Mouse (Mus musculus): ENCODE measurements around the gene Pyy. TPM values are rescaled to one million over a fixed set of nuclear protein-coding genes. Genes with fewer than 3 reads are reported as not detected.

Pyy gene
- total and polyA plus RNA-seq, 3 experiments: not detected

DNA sequence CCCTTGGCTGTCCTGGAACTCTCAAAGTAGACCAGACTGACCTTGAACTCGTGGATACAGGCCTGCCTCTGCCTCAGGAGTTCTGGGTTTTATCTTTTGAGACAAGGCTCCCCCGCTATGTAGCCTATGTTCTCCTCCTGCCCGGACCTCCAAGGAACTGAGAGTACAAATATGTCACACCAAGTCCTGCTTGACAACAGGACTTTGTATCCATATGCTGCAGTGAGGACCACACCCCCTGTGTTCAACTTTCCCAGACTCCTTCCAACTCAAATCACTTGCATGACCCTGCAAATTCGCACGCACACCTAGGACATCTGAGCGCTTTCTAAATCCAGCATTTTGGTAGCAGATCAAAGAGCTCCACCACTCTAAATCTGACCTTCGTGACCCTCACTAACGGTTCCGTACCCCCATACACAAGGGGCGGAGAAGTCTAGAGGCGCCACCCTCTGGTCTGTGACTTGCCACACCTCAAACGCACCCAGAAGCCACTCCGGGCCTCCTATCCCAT, 37.4 kb upstream of the Pyy start:
- in situ Hi-C loops (cut with MboI; ENCODE audit: low pct_ligation_motif_present, low pct_unique_long_range_greater_than_20kb, low sequenced_read_pairs): no loop called here
- no peaks in the 10 kb centered on the region for H3K36me3 ChIP-seq (replicated peaks in 1 of 2; ENCODE audit: control insufficient read depth in 1 of 2, insufficient read depth in 1 of 2, low read length in 1 of 2)
- H3K27me3 ChIP-seq (replicated peaks): peaks cover 55% of the 10 kb centered on the region
- no peak overlapping the region for H3K4me2 ChIP-seq (ENCODE audit: insufficient read depth, low read depth, poor library complexity, severe bottlenecking)
- no peak overlapping the region for H3K9ac ChIP-seq (ENCODE audit: insufficient read depth, low read depth)
- no peaks in the 10 kb centered on the region for H3K79me2 ChIP-seq (replicated peaks; ENCODE audit: control insufficient read depth, extremely low read depth, insufficient read depth, poor library complexity, severe bottlenecking)
- H3K4me3 ChIP-seq (replicated peaks in 1 of 3; ENCODE audit: low read depth in 2 of 3, low read length in 2 of 3, poor library complexity in 1 of 3): no peak overlapping the region
- TF ChIP-seq TBP (conservative IDR thresholded peaks at IDR 0.05; ENCODE audit: low read depth, low read length) (no peak), CTCF (conservative IDR thresholded peaks at IDR 0.05 in 1 of 2, IDR thresholded peaks at IDR 0.05 in 1 of 2; ENCODE audit: low read depth in 2 of 2, low read length in 2 of 2) (no peak), UBTF (IDR thresholded peaks at IDR 0.05; ENCODE audit: low read depth, low read length) (no peak), MAFK (IDR thresholded peaks at IDR 0.05; ENCODE audit: insufficient replicate concordance, low read length) (no peak), USF2 (conservative IDR thresholded peaks at IDR 0.05; ENCODE audit: low read depth, low read length) (no peak), IRF4 (IDR thresholded peaks at IDR 0.05; ENCODE audit: low read depth, low read length) (no peak), CHD2 (IDR thresholded peaks at IDR 0.05; ENCODE audit: low read length) (no peak), ELF1 (IDR thresholded peaks at IDR 0.05; ENCODE audit: low read depth, low read length) (no peak), RCOR1 (conservative IDR thresholded peaks at IDR 0.05; ENCODE audit: low read depth, low read length) (no peak), ZNF384 (IDR thresholded peaks at IDR 0.05; ENCODE audit: low read depth, low read length) (no peak), MEF2A (IDR thresholded peaks at IDR 0.05; ENCODE audit: borderline replicate concordance, low read depth, low read length) (no peak), GABPA (IDR thresholded peaks at IDR 0.05; ENCODE audit: insufficient replicate concordance, low read depth, low read length) (no peak)
- no peak for DNase-seq (ENCODE audit: extremely low read depth)
- no peaks in the 10 kb centered on the region for H3K4me1 ChIP-seq (ENCODE audit: control insufficient read depth in 1 of 2, insufficient read depth in 2 of 2)
- peaks cover 6% of the 10 kb centered on the region for H3K9me3 ChIP-seq (replicated peaks; ENCODE audit: low read length)
- H3K27ac ChIP-seq (ENCODE audit: insufficient read depth, low read depth): no peak overlapping the region
- dilution Hi-C loops (cut with MboI; ENCODE audit: extremely low pct_ligation_motif_present, extremely low pct_unique_long_range_greater_than_20kb, low sequenced_read_pairs): no loop called here

DNA sequence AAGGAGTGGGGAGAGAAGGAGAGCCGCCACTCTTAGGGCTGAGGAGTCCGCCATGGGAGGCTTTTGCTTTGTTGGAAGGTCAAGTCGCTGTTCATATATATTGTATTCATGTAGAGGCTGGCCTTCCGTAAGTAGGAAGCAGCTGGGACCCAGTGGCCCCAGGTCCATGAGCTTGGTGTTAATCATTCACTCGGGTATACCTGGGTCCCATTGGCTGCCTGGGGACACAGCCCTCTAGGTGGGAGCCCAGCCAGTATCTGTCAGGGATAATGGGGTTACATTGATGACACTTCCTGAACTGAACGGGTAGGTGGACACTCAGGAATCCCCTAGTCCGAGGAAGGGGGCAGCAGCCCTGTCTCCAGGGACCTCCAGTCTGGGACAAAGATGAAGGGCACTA, 34.7 kb upstream of the Pyy start:
- TF ChIP-seq POLR2AphosphoS2 (IDR thresholded peaks at IDR 0.05; ENCODE audit: low read depth, low read length) (no peak), MYC (IDR thresholded peaks at IDR 0.05; ENCODE audit: low read depth, low read length) (no peak), UBTF (IDR thresholded peaks at IDR 0.05; ENCODE audit: low read depth, low read length) (no peak), NRF1 (IDR thresholded peaks at IDR 0.05; ENCODE audit: low read depth, low read length) (no peak), GABPA (IDR thresholded peaks at IDR 0.05; ENCODE audit: insufficient replicate concordance, low read depth, low read length) (no peak), ZMIZ1 (IDR thresholded peaks at IDR 0.05; ENCODE audit: low read depth, low read length) (no peak), CHD2 (IDR thresholded peaks at IDR 0.05; ENCODE audit: low read length) (no peak)
- dilution Hi-C loops (cut with MboI; ENCODE audit: extremely low pct_ligation_motif_present, extremely low pct_unique_long_range_greater_than_20kb, low sequenced_read_pairs): no loop called here
- H3K4me1 ChIP-seq (ENCODE audit: control insufficient read depth in 1 of 2, insufficient read depth in 2 of 2): peaks cover 0 to 7% of the 10 kb centered on the region in 2 experiments; a peak in 2 of 4 replicates
- no peaks in the 10 kb centered on the region for H3K79me2 ChIP-seq (replicated peaks; ENCODE audit: control insufficient read depth, extremely low read depth, insufficient read depth, poor library complexity, severe bottlenecking)
- no peak overlapping the region for H3K27ac ChIP-seq (ENCODE audit: insufficient read depth, low read depth)
- H3K9ac ChIP-seq (ENCODE audit: insufficient read depth, low read depth): no peak overlapping the region
- H3K4me2 ChIP-seq (ENCODE audit: insufficient read depth, low read depth, poor library complexity, severe bottlenecking): no peak overlapping the region
- no peak overlapping the region for H3K4me3 ChIP-seq (replicated peaks in 1 of 3; ENCODE audit: low read depth in 2 of 3, low read length in 2 of 3, poor library complexity in 1 of 3)
- no peak for DNase-seq (ENCODE audit: extremely low read depth)
- H3K9me3 ChIP-seq (replicated peaks; ENCODE audit: low read length): peaks cover 6% of the 10 kb centered on the region
- peaks cover 59% of the 10 kb centered on the region for H3K27me3 ChIP-seq (replicated peaks)
- in situ Hi-C loops (cut with MboI; ENCODE audit: low pct_ligation_motif_present, low pct_unique_long_range_greater_than_20kb, low sequenced_read_pairs): no loop called here
- H3K36me3 ChIP-seq (replicated peaks in 1 of 2; ENCODE audit: control insufficient read depth in 1 of 2, insufficient read depth in 1 of 2, low read length in 1 of 2): no peaks in the 10 kb centered on the region
